ENCODE assay signal across 17 mouse cellular contexts in the genomic region with DNA sequence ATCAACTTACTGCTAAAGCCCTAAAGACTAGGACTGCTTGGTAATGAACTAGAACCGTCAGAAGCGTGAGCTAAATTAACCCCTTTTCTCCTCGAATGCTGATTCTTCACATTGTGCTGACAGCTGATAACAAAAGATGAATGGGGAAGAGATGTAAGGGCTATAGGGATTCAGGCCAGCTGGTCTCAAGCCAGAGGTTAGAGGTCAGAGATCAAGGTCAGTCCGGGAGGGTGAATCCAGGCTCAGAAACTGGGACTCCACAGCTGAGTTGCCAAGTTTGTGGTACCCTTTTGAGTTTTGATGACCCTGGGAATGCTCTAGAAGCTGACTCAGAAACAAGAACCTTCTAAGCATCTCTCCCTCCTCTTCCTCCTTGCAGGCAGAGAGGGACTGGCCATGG. TPM values are rescaled to one million over a fixed set of nuclear protein-coding genes. Genes with fewer than 3 reads are reported as not detected.
A peak's percentile ranks its signal among the peaks of the same experiment; 100 is the strongest.
DNase-seq lines count a peak whose midpoint lies in the region.
"Had no signal": no experiment of that assay in that cellular context is flagged by ENCODE, and none has a peak within 500 bp of the region (broad histone marks: within the 10 kb centered on the region; RNA-seq: fewer than 3 reads in every experiment).

No protein-coding gene starts in this region.

- peak; percentile 20 for DNase-seq in adrenal gland, postnatal 25 days
- DNase-seq in adrenal gland, adult 8-10 months = no peak
- peak; percentile 68 for DNase-seq in heart, adult 11 months
- no peak for DNase-seq in heart, adult 8-10 months (ENCODE audit: low spot score)
- DNase-seq in testis, postnatal 10 days (ENCODE audit: low spot score) = peak; percentile 38
- DNase-seq in testis, postnatal 14 days (ENCODE audit: low spot score) = no peak
- DNase-seq: cerebellum, adult 11-12 months; cerebellum, adult 8-10 months; cerebellum, postnatal 10 days; cerebellum, postnatal 36 days; gastrocnemius, postnatal 10 days; gastrocnemius, postnatal 36 days; heart, postnatal 10 days; heart, postnatal 36 days; kidney, adult 2 months had no signal

RNA-seq across cellular contexts. Expression of a gene that starts 28.1 kb away (rescaled TPM):
- total RNA-seq in adrenal gland, postnatal 25 days (2021) = 0.33 and 1.0 TPM in 2 replicates
- total RNA-seq in adrenal gland, adult 8-10 months (2022) = under 1 TPM in 3 of 4 experiments, not detected in 1; 0.32 to 0.66 (median 0.52) TPM
- total RNA-seq in heart, adult 8-10 months (2022) = under 1 TPM; 0.28 to 0.60 (median 0.43) TPM
- total RNA-seq: granulocyte monocyte progenitor cell, adult 5-6 weeks; MEL had no signal

Comparison
In these comparisons a context has a peak if more than half of its experiments do, and no peak if none do; other contexts are left out.
1. DNase-seq: peak in adrenal gland, postnatal 25 days (single experiment), heart, adult 11 months (single experiment) and testis, postnatal 10 days (single experiment); none in adrenal gland, adult 8-10 months (single experiment), heart, adult 8-10 months (single experiment) and testis, postnatal 14 days (single experiment).